Mouse (Mus musculus) megakaryocyte, embryonic 14.5 days (primary cell): ENCODE data around the gene D11Wsu47e.
A peak's percentile ranks its signal among the peaks of the same experiment; 100 is the strongest.

ENCODE experiments used
- FLI1 ChIP-seq: IDR thresholded peaks from 2 replicates; pipeline ENCODE4 v1.6.1; 2012; ENCODE audit warnings: low read length, inconsistent platforms, mixed read lengths
- GATA1 ChIP-seq: IDR thresholded peaks from 3 replicates; pipeline ENCODE4 v1.6.1; 2012; ENCODE audit warnings: mixed read lengths, low read length, inconsistent platforms, borderline replicate concordance

DNA sequence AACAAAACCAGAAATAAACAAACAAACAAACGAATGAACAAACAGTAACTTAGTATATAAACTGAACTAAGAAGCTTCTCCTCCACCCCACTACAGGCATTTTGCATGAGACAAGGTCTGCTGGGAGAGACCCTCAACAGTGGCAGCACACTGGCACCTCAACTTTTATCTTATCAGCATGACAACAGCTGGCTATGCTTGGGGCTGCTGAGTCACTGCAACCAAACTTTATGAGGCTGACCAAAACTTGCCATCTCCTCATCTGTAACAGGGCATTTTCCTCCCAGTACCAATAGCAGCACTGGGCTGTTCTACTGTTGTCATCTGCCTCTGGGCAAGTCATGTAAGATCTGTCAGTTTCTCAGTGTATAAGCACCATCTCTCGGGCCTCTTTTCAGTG, 3.3 kb upstream of the D11Wsu47e start:
- TF ChIP-seq FLI1 (no peak), GATA1 (peak; percentile 53; the same call in 1 of the 3 replicates)
